Comparison of ENCODE assay signal across 8 mouse cellular contexts in genomic region chr3:129214666-129215161, GRCm38 (mm10). TPM values are rescaled to one million over a fixed set of nuclear protein-coding genes. Genes with fewer than 3 reads are reported as not detected.
DNase-seq lines count a peak whose midpoint lies in the region; ATAC-seq and TF ChIP-seq lines count a peak whose summit lies in the region.

No protein-coding gene starts in this region.

- ATAC-seq in lung, embryonic 16.5 days (ENCODE audit: low read depth): no peak
- ATAC-seq in limb, embryonic 14.5 days (ENCODE audit: low FRiP score, low read depth): no peak
- no peak for ATAC-seq in megakaryocyte progenitor cell, adult 5-6 weeks (replicated peaks; ENCODE audit: poor library complexity)
- no peak for ATAC-seq in monocyte, adult 5-6 weeks (replicated peaks; ENCODE audit: insufficient number of reproducible peaks, low FRiP score, low TSS enrichment, poor library complexity, severe bottlenecking)

- no peaks in the 10 kb centered on the region for H3K9me3 ChIP-seq in lung, embryonic 16.5 days (ENCODE audit: control insufficient read depth, low read length)
- H3K9me3 ChIP-seq in forebrain, embryonic 10.5 days: no peaks in the 10 kb centered on the region
- no peaks in the 10 kb centered on the region for H3K9me3 ChIP-seq in limb, embryonic 14.5 days (ENCODE audit: control insufficient read depth, low read length)

- H3K27me3 ChIP-seq in lung, embryonic 16.5 days (ENCODE audit: control insufficient read depth, insufficient read depth, low read depth, low read length): peaks cover 86% of the 10 kb centered on the region
- H3K27me3 ChIP-seq in forebrain, embryonic 10.5 days (ENCODE audit: poor library complexity, severe bottlenecking): peaks cover 100% of the 10 kb centered on the region
- H3K27me3 ChIP-seq in limb, embryonic 14.5 days (ENCODE audit: control insufficient read depth, insufficient read depth, low read length): peaks cover 95% of the 10 kb centered on the region
- H3K27me3 ChIP-seq in splenic B cell, adult 2 months (ENCODE audit: control insufficient read depth, insufficient read depth, low read length, poor library complexity, severe bottlenecking): peaks cover 8% of the 10 kb centered on the region

- under 1% methylated on average over 31 of the region's 31 CpGs for WGBS in lung, embryonic 16.5 days
- WGBS in forebrain, embryonic 10.5 days: under 1% methylated on average over 31 of the region's 31 CpGs
- WGBS in limb, embryonic 14.5 days: 1% methylated on average over 30 of the region's 31 CpGs

- peak overlapping the region; percentile 64 for H3K4me3 ChIP-seq in lung, embryonic 16.5 days (ENCODE audit: low read length)
- H3K4me3 ChIP-seq in forebrain, embryonic 10.5 days: peak overlapping the region; percentile 60
- peak overlapping the region; percentile 49 for H3K4me3 ChIP-seq in limb, embryonic 14.5 days (replicated peaks; ENCODE audit: low read length)

- no peaks in the 10 kb centered on the region for H3K36me3 ChIP-seq in lung, embryonic 16.5 days (ENCODE audit: control insufficient read depth, insufficient read depth, low read length)
- no peaks in the 10 kb centered on the region for H3K36me3 ChIP-seq in forebrain, embryonic 10.5 days (replicated peaks)
- no peaks in the 10 kb centered on the region for H3K36me3 ChIP-seq in limb, embryonic 14.5 days (ENCODE audit: control insufficient read depth, insufficient read depth, low read length)
- H3K36me3 ChIP-seq in splenic B cell, adult 2 months (ENCODE audit: control insufficient read depth, insufficient read depth, low read length, poor library complexity, severe bottlenecking): no peaks in the 10 kb centered on the region

- peaks cover 15% of the 10 kb centered on the region for H3K4me1 ChIP-seq in lung, embryonic 16.5 days (replicated peaks; ENCODE audit: control insufficient read depth, insufficient read depth, low read length)
- peaks cover 51% of the 10 kb centered on the region for H3K4me1 ChIP-seq in forebrain, embryonic 10.5 days
- peaks cover 14% of the 10 kb centered on the region for H3K4me1 ChIP-seq in limb, embryonic 14.5 days (ENCODE audit: control insufficient read depth, insufficient read depth, low read length)

- H3K27ac ChIP-seq in lung, embryonic 16.5 days (ENCODE audit: low read length): no peak overlapping the region
- no peak overlapping the region for H3K27ac ChIP-seq in forebrain, embryonic 10.5 days
- no peak overlapping the region for H3K27ac ChIP-seq in limb, embryonic 14.5 days (replicated peaks; ENCODE audit: low read depth, low read length)

- H3K4me2 ChIP-seq in lung, embryonic 16.5 days (ENCODE audit: low read depth, low read length): peak overlapping the region; percentile 92
- H3K4me2 ChIP-seq in limb, embryonic 14.5 days (replicated peaks; ENCODE audit: low read depth, low read length, severe bottlenecking): peak overlapping the region; percentile 86

- TF ChIP-seq POLR2A in limb, embryonic 14.5 days (IDR thresholded peaks at IDR 0.05; ENCODE audit: borderline replicate concordance, extremely low read depth, insufficient read depth, insufficient read length): no peak

- H3K9ac ChIP-seq in lung, embryonic 16.5 days (ENCODE audit: low read length): peak overlapping the region; percentile 24; the same call in 1 of the 2 replicates
- peak overlapping the region; percentile 36 for H3K9ac ChIP-seq in limb, embryonic 14.5 days (ENCODE audit: low read depth, low read length, severe bottlenecking)

- no peak for DNase-seq in lung, postnatal 25 days (ENCODE audit: low spot score)
- no peak for DNase-seq in forebrain, embryonic 10.5 days (ENCODE audit: extremely low spot score, low spot score)
- DNase-seq in limb, embryonic 14.5 days (ENCODE audit: low spot score): no peak
- DNase-seq in splenic B cell, adult 2 months (ENCODE audit: low read depth, low spot score): peak; percentile 11
- DNase-seq in right cerebral cortex, postnatal 4 days: no peak

RNA-seq across cellular contexts. Expression of gene Pitx2, which starts 15.0 kb away (rescaled TPM):
- polyA plus RNA-seq in lung, embryonic 16.5 days (2015; fragmentation: Nextera tagmentation; extraction: Ambion mirVana): 4.0 and 7.0 TPM in 2 replicates
- polyA plus RNA-seq in forebrain, embryonic 10.5 days (2016; fragmentation: Nextera tagmentation; extraction: Ambion mirVana): 11.1 and 15.3 TPM in 2 replicates
- polyA plus RNA-seq in limb, embryonic 14.5 days (2012; rRNA removed): 13.3 and 16.0 TPM in 2 replicates
- polyA plus RNA-seq in limb, embryonic 14.5 days (2014; fragmentation: Nextera tagmentation; extraction: Ambion mirVana): 11.9 and 12.2 TPM in 2 replicates
- 0.30 TPM in 1 of 2 replicates, not detected in the other for total RNA-seq in megakaryocyte progenitor cell, adult 5-6 weeks (2015)
- not detected in 2 replicates for total RNA-seq in megakaryocyte progenitor cell, adult 5-6 weeks (2017)
- not detected in 3 replicates for total RNA-seq in monocyte, adult 5-6 weeks (2017)
